Mouse (Mus musculus): ENCODE results near the gene Gpatch2.

The Gpatch2 gene

DNA sequence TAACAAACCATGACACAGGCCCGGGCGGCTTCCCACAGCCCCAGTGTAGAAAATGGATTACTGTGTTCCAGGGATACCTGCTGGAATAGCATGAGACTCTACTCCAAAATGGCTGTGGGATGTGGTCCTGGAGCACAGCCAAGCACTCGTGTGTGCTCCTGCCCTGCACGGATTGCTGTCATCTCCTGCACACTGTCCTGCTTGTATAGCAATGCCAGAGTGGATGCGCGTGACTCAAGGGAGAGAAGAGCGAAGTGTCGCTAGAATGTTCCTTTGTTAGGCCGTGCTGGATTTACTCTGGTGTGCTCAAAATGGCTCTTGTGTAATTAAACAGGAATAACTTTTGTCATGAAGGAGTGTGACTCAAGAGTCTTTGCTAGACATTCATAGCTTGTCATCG is 87.9 kb downstream of the Gpatch2 start:
- in situ Hi-C loops (cut with MboI, MseI): loop anchor here (10.0 kb wide), 1 partner anchor 352 kb away; no protein-coding TSS in a partner anchor

DNA sequence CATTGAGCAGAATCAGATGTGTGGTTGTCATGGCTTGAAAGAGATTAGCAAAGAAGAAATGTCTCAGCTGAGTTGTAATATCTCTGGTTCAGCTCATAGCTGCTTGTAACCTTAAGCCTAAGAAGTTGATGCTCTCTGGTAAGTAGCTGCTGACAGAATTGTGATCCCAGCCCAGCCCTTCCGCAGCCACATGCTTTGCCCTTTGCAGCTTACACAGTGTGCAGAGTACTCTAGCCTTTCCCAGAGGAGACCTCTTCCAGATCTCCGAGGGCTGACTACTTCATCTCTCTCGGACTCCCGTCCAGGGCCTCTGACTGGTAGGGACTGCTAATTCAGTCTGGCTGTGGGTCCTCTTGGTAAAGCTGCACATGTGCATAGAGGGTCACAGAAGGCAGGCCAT is 92.0 kb downstream of the Gpatch2 start:
- in situ Hi-C loops (cut with MboI, MseI): loop anchor here (10.0 kb wide), 1 partner anchor 347 kb away; no protein-coding TSS in a partner anchor

DNA sequence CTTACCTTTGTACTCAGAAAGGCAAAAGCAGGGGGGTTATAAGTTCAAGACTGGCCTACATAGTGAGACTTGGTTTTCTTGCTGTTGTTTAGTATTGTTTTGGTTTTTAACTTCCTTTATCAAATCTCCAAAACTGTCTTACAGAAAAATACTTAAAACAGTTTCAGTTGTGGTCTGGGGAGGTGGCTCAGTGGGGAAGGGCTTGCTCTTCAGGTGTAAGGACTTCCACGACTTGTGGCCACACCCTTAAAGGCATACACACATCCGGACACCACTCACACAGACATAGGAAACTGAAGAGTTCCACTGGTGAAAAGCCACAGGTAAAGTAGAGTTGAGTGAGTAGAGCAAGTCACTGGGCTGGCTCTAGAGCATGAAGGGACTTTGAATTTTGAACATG is 93.2 kb downstream of the Gpatch2 start:
- in situ Hi-C loops (cut with MboI, MseI): loop anchor here (10.0 kb wide), 1 partner anchor 346 kb away; no protein-coding TSS in a partner anchor

DNA sequence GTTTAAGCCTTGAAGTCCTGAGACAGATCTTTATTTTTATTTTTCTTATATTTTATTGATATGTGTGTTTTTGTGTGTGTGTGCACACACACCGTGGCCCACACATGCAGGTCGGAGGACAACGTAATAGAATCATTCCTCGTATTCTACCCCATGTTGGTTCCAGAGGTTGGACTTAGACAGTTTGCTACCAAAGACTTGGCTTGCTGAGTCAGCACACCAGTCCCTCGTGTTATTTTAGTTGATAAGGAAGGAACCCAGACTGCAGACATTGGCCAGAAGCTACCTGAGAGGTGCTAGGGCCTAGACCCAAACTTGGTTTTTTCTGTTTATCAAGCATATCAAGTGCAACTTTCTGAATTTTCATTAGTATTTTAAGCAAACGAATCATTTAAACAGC is 95.8 kb downstream of the Gpatch2 start:
- in situ Hi-C loops (cut with MboI, MseI): no loop called here

DNA sequence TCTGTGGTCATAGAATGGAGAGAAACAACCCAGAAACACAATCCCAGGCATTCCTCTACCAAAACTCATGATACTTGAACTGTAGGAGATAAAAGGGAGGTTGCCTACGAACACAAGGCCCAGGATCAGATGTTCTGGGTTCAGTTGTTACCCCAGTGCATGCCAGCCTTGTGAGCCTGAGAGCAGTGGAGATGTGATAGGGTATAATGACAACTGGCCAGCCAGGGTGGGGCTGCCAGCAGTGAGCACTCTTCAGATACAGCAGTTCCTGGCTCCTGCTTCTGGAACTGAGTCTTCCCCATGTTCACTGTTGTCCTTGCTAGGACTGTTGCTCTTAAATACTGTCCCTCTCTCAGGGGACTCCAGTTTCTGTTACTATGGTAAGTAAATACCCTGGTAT is 98.0 kb downstream of the Gpatch2 start:
- in situ Hi-C loops (cut with MboI, MseI): no loop called here

- in situ Hi-C loops (cut with MboI, MseI): no loop called here
Measured at GRCm38 (mm10) chr1:187313763-187314162, 98.5 kb downstream of the Gpatch2 start.

DNA sequence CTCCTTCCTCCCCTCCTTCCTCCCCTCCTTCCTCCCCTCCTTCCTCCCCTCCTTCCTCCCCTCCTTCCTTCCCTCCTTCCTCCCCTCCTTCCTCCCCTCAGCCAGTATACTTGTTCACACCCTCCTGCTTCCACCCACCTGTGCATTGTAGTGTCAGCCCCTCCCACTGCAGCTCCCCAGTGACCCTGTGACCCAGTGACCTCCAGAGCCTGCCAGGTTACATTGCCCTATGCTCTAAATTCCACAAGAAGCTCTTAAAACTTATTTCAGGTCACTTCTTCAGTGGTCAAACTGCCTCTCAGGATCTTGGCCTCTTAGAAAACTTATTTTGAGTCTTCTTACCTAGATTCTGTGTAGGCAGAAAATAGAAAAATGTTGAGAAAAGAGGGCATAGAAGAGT is 99.2 kb downstream of the Gpatch2 start:
- in situ Hi-C loops (cut with MboI, MseI): no loop called here

DNA sequence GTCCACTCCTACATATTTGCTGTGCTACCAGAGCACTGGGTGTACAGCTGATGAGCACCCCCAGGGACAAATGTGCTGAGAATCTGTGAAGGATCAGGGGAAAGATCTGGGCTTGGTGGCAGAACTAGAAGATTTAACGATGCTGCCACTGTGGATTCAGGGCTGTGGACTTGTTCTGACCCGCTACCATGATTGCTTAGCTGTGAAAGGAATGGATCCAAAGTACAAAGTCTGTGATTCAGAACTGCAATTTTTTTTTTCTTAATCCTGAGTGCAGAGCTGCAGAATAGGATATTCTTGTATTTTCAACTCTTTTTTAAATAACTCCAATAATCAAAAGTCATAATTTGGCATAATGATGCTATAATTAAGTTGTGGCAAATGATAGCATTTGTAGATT is 100.5 kb downstream of the Gpatch2 start:
- in situ Hi-C loops (cut with MboI, MseI): no loop called here

GRCm38 (mm10) chr1:187316555-187316954 is 101.2 kb downstream of the Gpatch2 start:
- in situ Hi-C loops (cut with MboI, MseI): no loop called here

GRCm38 (mm10) chr1:187321814-187322213 is 106.5 kb downstream of the Gpatch2 start:
- in situ Hi-C loops (cut with MboI, MseI): no loop called here

DNA sequence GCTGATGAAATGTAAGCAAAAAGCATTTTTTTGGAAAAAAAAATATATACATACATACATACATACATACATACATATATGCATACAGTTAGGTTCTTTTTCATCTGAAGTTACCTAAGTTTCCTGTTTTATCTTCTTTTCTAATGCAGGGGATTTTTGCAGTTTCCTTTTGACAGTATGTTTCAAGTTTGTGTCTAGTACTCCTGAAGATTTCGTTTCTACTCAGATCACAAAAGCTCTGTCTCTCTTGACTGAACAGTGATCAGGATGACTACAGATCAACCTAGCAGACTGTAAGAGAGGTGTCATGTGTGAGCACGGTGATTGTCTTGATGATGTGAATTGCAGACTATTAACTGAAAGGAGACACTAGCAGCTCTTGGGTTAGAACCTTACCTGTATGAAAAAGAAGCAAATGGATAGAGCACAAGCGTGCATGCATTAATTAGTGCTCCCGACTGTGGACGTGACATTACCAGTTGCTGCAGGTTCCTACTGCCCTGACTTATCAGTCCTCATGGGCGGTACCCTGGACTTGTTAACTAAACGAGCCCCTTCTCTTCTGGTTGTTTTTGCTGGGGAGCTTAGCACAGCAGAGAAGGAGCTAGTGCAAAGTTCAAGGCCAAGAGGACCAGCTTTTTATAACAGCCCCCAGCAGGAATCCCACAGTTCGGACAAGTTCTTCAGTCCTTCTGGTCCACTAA is 107.3 kb downstream of the Gpatch2 start:
- in situ Hi-C loops (cut with MboI, MseI): no loop called here

- in situ Hi-C loops (cut with MboI, MseI): no loop called here
Measured at GRCm38 (mm10) chr1:187323209-187323589, 107.9 kb downstream of the Gpatch2 start.

DNA sequence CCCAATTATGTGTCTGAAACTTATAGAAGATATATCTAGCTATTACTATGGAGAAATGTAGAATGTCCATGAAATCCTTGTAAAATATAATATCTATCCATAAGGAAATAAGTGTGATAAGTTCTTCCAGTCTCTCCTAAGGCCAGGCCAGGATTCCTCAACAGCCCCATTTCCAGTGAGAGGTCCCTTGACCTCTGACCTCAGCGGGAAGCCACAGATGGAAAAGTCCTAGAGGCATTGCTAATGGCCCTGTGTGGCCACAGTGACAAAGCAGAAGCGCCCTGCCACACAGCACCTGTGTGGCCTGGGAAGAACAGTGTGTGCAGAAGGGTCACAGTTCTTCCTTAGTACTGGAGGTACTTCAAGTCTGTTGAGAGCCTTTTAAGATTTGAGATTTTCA is 127.2 kb downstream of the Gpatch2 start:
- in situ Hi-C loops (cut with MboI, MseI): no loop called here

DNA sequence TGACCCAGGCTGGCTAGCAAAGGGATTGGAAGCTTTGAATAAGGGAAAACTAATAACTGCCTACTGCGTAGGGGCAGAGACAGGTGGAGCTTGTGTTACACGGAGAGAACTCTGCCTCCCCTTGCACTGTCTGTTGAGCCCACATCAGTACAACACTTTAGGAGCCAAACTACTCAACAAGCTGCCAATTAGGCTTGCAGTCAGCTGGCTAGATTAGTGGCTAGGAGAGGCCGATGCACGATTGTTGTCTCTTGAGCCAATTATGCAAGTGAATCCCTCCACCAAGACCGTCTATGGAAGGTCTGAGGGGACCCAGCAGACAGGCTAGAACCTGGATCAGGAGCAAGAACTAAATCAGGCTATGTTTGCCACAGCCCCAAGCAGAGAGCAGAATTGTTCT is 129.8 kb downstream of the Gpatch2 start:
- in situ Hi-C loops (cut with MboI, MseI): no loop called here

DNA sequence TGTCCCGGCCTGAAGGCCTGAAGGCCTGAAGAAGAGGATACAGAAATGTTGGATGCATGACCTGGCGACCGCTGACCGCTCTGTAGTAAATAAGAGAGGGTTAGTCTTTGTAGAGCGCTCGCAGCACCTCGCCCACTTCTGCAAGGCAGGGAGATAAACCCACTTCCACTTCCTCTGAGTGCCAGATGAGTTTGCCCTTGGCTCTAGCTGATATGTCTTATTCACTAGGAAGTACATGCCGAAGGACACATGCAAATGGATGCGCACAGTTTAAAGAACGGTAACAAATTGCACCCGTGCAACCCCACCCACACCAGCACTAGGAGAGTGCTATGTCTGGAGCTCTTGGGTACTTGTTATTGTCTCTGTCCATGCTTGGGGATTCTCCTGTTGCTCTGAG is 131.6 kb downstream of the Gpatch2 start:
- in situ Hi-C loops (cut with MboI, MseI): no loop called here

DNA sequence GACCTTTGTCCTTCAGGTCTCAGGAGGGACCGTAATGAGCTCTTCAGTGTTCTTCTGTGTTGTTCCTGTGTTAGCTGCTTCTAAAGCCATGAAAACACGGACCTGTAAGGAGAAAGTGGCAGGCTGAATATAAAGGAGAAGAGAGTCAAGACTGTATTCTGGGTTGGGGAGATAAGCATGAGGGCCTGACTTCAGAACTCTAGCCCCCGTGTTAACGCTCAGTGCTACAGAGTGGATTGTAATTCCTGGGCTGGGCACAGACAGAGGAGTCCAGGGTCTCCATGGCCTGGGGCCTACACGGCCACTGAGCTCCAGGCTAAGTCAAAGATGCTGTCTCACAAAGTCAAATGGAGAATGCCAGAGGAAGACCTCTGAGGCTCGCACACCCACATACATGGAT is 132.3 kb downstream of the Gpatch2 start:
- in situ Hi-C loops (cut with MboI, MseI): no loop called here

DNA sequence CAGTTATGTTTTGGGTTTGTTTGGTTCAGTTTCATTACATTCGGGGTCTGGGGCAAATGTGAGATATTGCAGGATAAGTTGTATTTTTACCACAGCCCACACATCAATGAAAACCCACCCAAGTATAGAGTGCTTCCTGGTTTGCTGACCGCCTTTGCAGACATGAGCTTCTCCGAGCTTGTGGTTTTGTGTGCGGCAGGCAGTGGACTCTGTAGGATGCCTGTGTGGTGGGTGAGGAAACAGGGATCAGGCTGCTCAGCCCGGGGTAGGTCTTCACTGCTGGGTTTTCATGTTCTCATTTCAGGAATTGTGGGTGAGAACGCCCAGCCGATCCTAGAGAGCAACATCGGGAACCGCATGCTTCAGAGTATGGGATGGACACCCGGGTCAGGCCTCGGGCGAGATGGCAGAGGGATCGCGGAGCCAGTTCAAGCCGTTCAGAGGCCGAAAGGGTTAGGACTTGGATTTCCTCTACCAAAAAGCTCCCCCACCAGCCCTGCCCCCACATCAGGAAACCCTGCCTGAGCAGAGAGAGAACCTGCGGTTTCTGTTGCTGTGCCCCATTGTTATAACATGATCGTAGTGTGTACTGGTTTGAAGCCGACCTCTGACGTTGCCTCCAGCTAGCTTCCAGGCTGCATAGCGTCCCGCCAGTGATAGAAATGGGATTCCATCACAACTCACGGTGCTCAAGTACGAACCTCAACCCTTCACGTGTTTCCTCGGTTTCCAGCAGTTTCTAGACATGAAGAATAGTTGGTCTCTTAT is 132.9 kb downstream of the Gpatch2 start:
- in situ Hi-C loops (cut with MboI, MseI): no loop called here

- in situ Hi-C loops (cut with MboI, MseI): no loop called here
Measured at GRCm38 (mm10) chr1:187348859-187349258, 133.6 kb downstream of the Gpatch2 start.

DNA sequence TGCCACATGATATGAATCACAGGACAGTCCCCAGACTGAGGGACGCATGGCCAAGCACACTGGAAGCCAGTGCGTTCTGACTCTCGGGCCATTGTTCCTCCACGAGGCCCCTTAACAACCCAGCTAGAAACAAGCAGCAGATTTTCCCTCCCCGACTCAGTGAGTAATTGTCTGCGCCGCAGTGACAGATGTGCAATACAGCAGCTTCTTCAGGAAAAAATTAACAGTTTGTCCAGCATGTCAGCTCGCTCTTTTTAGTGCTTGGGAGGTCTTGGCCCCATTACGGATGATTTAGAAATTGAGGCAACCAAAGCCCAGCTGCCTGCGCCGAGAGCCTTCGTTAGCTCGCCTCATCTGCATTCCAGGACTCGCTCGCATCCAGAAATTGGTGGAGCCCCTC is 140.9 kb downstream of the Gpatch2 start:
- in situ Hi-C loops (cut with MboI, MseI): no loop called here

GRCm38 (mm10) chr1:187356904-187357303 is 141.6 kb downstream of the Gpatch2 start:
- in situ Hi-C loops (cut with MboI, MseI): no loop called here

GRCm38 (mm10) chr1:187360240-187360639 is 144.9 kb downstream of the Gpatch2 start:
- in situ Hi-C loops (cut with MboI, MseI): no loop called here

DNA sequence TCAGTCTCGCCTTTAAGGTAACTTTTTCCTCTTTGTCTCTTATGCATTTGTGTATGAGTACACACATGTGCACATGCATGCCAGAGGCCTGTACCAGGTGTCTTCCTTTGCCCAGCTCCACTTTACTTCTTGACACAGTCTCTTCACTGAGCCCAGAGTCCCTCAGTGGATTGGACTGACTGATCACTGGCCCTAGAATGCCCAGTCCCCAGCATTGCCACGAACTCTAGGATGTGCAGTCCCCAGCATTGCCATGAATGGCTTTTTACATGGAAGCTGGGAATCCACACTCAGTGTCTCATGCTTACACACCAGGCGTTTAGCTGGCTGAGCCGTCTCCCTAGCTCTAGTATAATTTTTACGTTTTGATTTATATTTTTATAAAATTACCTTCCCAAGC is 147.2 kb downstream of the Gpatch2 start:
- in situ Hi-C loops (cut with MboI, MseI): no loop called here

DNA sequence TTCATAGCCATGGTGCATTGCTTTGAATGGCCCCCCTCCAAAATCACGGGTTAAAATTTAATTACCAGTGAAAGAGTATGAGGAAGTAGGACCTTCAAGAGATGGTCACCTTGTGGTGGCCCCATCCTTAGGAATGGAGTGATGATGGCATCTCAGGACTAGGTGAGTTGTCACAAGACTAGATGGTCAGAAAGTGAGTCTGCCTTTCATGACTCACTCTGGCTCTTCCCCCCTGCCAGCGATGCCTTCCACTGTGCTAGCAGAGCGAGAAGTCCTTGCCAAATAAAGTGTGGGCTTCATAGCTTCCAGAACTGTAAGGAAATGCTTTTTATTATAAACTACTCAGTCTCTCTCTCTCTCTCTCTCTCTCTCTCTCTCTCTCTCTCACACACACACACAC is 150.1 kb downstream of the Gpatch2 start:
- in situ Hi-C loops (cut with MboI, MseI): no loop called here

Measured in T-helper 2 cell (primary cell).